Mouse (Mus musculus) left cerebral cortex, adult 18-20 months (tissue): ENCODE data around the gene 4930558K02Rik. TPM values are rescaled to one million over a fixed set of nuclear protein-coding genes. Genes with fewer than 3 reads are reported as not detected.

Experiments used
- DNase-seq, 2 experiments: peaks; one replicate each; pipeline ENCODE4 v3.0.0; 2021 to 2022; ENCODE audit warnings: low spot score in 2 of 2, mixed read lengths in 1 of 2
- total RNA-seq, 2 experiments: library from RNA; stranded (reverse); gene quantifications; 2 replicates each; pipeline ENCODE4 v1.2.3; 2021

Gene 4930558K02Rik
- total RNA-seq, 2 experiments from 2014 or later: not detected

- DNase-seq: no peak
Observed at GRCm38 (mm10) chr1:161902692-161903452, 76.6 kb downstream of the 4930558K02Rik start.

GRCm38 (mm10) chr1:161900129-161900528 lies 79.3 kb downstream of the 4930558K02Rik start:
- DNase-seq: no peak

- no peak for DNase-seq
Observed at GRCm38 (mm10) chr1:161897235-161897634, 82.2 kb downstream of the 4930558K02Rik start.

- no peak for DNase-seq
Observed at GRCm38 (mm10) chr1:161896130-161896529, 83.3 kb downstream of the 4930558K02Rik start.

GRCm38 (mm10) chr1:161895014-161895413 lies 84.4 kb downstream of the 4930558K02Rik start:
- DNase-seq: no peak

- no peak for DNase-seq
Observed at GRCm38 (mm10) chr1:161894553-161894952, 84.9 kb downstream of the 4930558K02Rik start.

- no peak for DNase-seq
Observed at GRCm38 (mm10) chr1:161894126-161894525, 85.3 kb downstream of the 4930558K02Rik start.

Other genes starting within 250 kb of the 4930558K02Rik start
- gene Fasl, start 191.1 kb downstream of the 4930558K02Rik start, total RNA-seq: under 1 TPM in 1 of 2 experiments, not detected in 1; 0.19 TPM
- 10 to 100 TPM; 32.6 to 38.2 TPM for gene Suco, start 103.0 kb downstream of the 4930558K02Rik start, total RNA-seq
- 10 to 100 TPM; 10.8 to 17.3 TPM for gene Pigc, start 10.4 kb downstream of the 4930558K02Rik start, total RNA-seq